Mouse (Mus musculus) thymus, postnatal 10 days (tissue): ENCODE data around the gene Gm48552.

Source experiments
- DNase-seq, 2 experiments: peaks; one replicate each; pipeline ENCODE4 v3.0.0; 2021; ENCODE audit warnings: low spot score in 2 of 2

The Gm48552 gene

GRCm38 (mm10) chr10:81431526-81432168 lies 42.8 kb downstream of the Gm48552 start:
- DNase-seq, result no peak

GRCm38 (mm10) chr10:81432169-81432867 lies 43.5 kb downstream of the Gm48552 start:
- no peak for DNase-seq

- peak; percentile 90 to 91 for DNase-seq
Measured at GRCm38 (mm10) chr10:81432868-81433262, 44.1 kb downstream of the Gm48552 start.

- peak; percentile 44 to 46 for DNase-seq
Measured at GRCm38 (mm10) chr10:81433541-81434289, 44.9 kb downstream of the Gm48552 start.

- DNase-seq, result no peak
Measured at GRCm38 (mm10) chr10:81434361-81435263, 45.8 kb downstream of the Gm48552 start.

GRCm38 (mm10) chr10:81435436-81435835 lies 46.6 kb downstream of the Gm48552 start:
- DNase-seq, result no peak
